Mouse (Mus musculus) forebrain, embryonic 15.5 days (tissue): ENCODE data around the gene Homer1. TPM values are rescaled to one million over a fixed set of nuclear protein-coding genes. Genes with fewer than 3 reads are reported as not detected.

Source experiments
- ATAC-seq: fragments of 200-750 bp; cut with Nextera tagmentation; replicated peaks from 2 replicates; pipeline ENCODE4 v1.8.0; 2017; ENCODE audit warnings: mild to moderate bottlenecking, moderate TSS enrichment, moderate library complexity
- H3K27ac ChIP-seq: fragments of 300-500 bp; sonication (generic); replicated peaks from 2 replicates; pipeline ENCODE4 v1.5.1; 2015; ENCODE audit warnings: mild to moderate bottlenecking, inconsistent platforms
- H3K27me3 ChIP-seq: fragments of 300-500 bp; sonication (generic); 2 replicates; pipeline ENCODE4 v1.6.1; 2015; ENCODE audit warnings: inconsistent platforms
- H3K36me3 ChIP-seq: fragments of 300-500 bp; sonication (generic); 2 replicates; pipeline ENCODE4 v1.6.1; 2015; ENCODE audit warnings: mild to moderate bottlenecking, inconsistent platforms
- H3K4me1 ChIP-seq: fragments of 300-500 bp; sonication (generic); 2 replicates; pipeline ENCODE4 v1.6.1; 2015; ENCODE audit warnings: inconsistent platforms
- H3K4me2 ChIP-seq: fragments of 300-500 bp; sonication (generic); replicated peaks from 2 replicates; pipeline ENCODE4 v1.6.1; 2015; ENCODE audit warnings: mild to moderate bottlenecking, inconsistent platforms
- H3K4me3 ChIP-seq: fragments of 300-500 bp; sonication (generic); 2 replicates; pipeline ENCODE4 v1.5.1; 2015; ENCODE audit warnings: mild to moderate bottlenecking, inconsistent platforms
- H3K9ac ChIP-seq: fragments of 300-500 bp; sonication (generic); replicated peaks from 2 replicates; pipeline ENCODE4 v1.6.1; 2015; ENCODE audit warnings: mild to moderate bottlenecking, inconsistent platforms
- H3K9me3 ChIP-seq: fragments of 300-500 bp; sonication (generic); 2 replicates; pipeline ENCODE4 v1.6.1; 2016; ENCODE audit warnings: inconsistent platforms
- WGBS: fragments of 180-500 bp; shearing (Covaris S2); methylation state at CpG from one replicate; pipeline ENCODE4 v1.1.7; 2015; ENCODE audit warnings: mixed read lengths; 5-methylcytosine and 5-hydroxymethylcytosine counted together
- polyA plus RNA-seq: library from polyadenylated mRNA; unstranded; fragments of >200 nt; fragmentation: Nextera tagmentation; extraction: Ambion mirVana; gene quantifications from 2 replicates; pipeline ENCODE4 v1.2.1, GENCODE M21; 2015

Gene Homer1
- polyA plus RNA-seq, 1 experiment from 2014 or later, result 17.4 TPM

DNA sequence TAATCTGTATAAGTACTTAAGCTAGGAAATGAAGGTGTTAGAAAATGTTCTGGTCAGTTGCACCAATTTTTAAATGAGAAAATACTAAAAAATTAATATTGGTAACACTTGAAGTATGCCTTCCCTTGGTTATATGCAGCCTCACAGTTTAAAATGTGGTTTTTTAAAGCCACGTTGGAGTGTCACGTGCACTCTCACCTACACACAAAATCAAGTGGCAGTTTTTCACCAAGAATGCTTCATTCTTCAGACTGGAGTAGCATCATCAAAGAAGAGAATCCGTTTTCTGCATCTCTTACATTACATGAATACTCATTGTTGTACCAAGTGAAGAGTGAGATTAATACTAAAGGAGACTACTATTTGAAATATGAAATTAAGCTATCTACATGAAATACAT is 7.1 kb downstream of the Homer1 start:
- H3K4me1 ChIP-seq, result peaks cover 47% of the 10 kb centered on the region
- 49% methylated on average over 3 of the region's 3 CpGs for WGBS
- H3K4me3 ChIP-seq, result peak overlapping the region; percentile 74

GRCm38 (mm10) chr13:93307700-93308099 is 8.3 kb downstream of the Homer1 start:
- H3K4me3 ChIP-seq, result peak overlapping the region; percentile 20
- no peaks in the 10 kb centered on the region for H3K27me3 ChIP-seq
- H3K27ac ChIP-seq, result no peak overlapping the region
- no peak for ATAC-seq
- no peaks in the 10 kb centered on the region for H3K36me3 ChIP-seq
- 35% methylated on average over 7 of the region's 7 CpGs for WGBS
- peaks cover 47% of the 10 kb centered on the region for H3K4me1 ChIP-seq
- H3K9ac ChIP-seq, result no peak overlapping the region
- peak overlapping the region; percentile 61 for H3K4me2 ChIP-seq
- no peaks in the 10 kb centered on the region for H3K9me3 ChIP-seq

More for the DNA sequence above, 7.1 kb downstream of the Homer1 start:
- ATAC-seq, result no peak
- H3K27me3 ChIP-seq, result no peaks in the 10 kb centered on the region
- H3K36me3 ChIP-seq, result no peaks in the 10 kb centered on the region
- H3K4me2 ChIP-seq, result peak overlapping the region; percentile 61
- no peak overlapping the region for H3K9ac ChIP-seq
- H3K27ac ChIP-seq, result no peak overlapping the region
- no peaks in the 10 kb centered on the region for H3K9me3 ChIP-seq

GRCm38 (mm10) chr13:93309295-93309694 is 9.9 kb downstream of the Homer1 start:
- no peak for ATAC-seq
- no peaks in the 10 kb centered on the region for H3K27me3 ChIP-seq
- no peak overlapping the region for H3K27ac ChIP-seq
- no peak overlapping the region for H3K9ac ChIP-seq
- no peak overlapping the region for H3K4me3 ChIP-seq
- H3K36me3 ChIP-seq, result no peaks in the 10 kb centered on the region
- peaks cover 47% of the 10 kb centered on the region for H3K4me1 ChIP-seq
- H3K4me2 ChIP-seq, result peak overlapping the region; percentile 9; the same call in 1 of the 2 replicates
- H3K9me3 ChIP-seq, result no peaks in the 10 kb centered on the region
- WGBS, result 62% methylated on average over 1 of the region's 1 CpGs

DNA sequence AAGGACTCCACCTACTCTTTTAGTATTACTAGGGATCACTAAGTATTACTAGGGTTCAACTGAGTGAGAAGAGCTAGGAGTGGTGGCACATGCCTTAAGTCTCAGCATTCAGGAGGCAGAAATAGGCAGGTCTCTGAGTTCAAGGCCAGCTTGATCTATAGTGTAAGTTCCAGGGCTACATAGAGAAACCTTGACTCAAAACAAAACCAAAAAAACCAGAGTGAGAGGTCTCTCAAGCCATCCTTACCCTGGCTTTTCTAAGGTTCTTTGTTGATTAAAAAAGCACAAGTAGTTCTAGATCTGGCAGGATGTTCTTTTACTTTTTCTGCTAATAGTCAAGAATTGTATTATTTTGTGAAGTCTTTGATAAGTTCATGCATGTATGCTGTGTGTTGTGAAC is 13.1 kb downstream of the Homer1 start:
- Histone ChIP-seq H3K27ac (no peak overlapping the region), H3K4me3 (no peak overlapping the region), H3K9me3 (no peaks in the 10 kb centered on the region), H3K4me2 (no peak overlapping the region), H3K27me3 (no peaks in the 10 kb centered on the region), H3K36me3 (no peaks in the 10 kb centered on the region), H3K9ac (no peak overlapping the region), H3K4me1 (peaks cover 29% of the 10 kb centered on the region)
- ATAC-seq, result no peak

- no peaks in the 10 kb centered on the region for H3K9me3 ChIP-seq
- H3K27me3 ChIP-seq, result no peaks in the 10 kb centered on the region
- no peak overlapping the region for H3K4me3 ChIP-seq
- WGBS, result 86% methylated on average over 4 of the region's 4 CpGs
- H3K4me2 ChIP-seq, result no peak overlapping the region
- no peak overlapping the region for H3K9ac ChIP-seq
- no peak overlapping the region for H3K27ac ChIP-seq
- ATAC-seq, result no peak
- no peaks in the 10 kb centered on the region for H3K36me3 ChIP-seq
- peaks cover 13% of the 10 kb centered on the region for H3K4me1 ChIP-seq
These were observed 14.9 kb downstream of the Homer1 start for GRCm38 (mm10) chr13:93314322-93314721.

DNA sequence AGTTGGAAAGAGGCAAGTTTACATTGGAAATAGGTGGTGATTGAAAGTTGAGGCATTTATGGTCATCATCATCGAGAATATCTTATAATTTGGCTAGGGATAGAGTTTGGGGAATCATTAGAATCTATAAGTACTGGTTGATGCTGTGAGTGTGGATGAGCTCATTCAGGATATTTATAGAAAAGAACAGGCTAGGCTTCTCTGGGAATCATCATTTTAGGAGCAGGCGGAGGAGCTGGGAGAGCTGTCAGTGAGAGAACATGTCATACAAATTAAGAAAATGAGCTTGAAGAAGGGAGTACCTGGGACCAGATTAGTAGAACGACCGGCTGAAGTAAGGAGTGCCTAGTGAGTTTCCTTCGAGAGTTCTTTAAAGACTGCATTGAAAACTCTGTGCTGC is 20.7 kb downstream of the Homer1 start:
- no peak overlapping the region for H3K4me3 ChIP-seq
- no peak for ATAC-seq

GRCm38 (mm10) chr13:93326326-93326725 is 26.9 kb downstream of the Homer1 start:
- no peak overlapping the region for H3K9ac ChIP-seq
- 82% methylated on average over 3 of the region's 3 CpGs for WGBS

More for the DNA sequence above, 20.7 kb downstream of the Homer1 start:
- no peak overlapping the region for H3K9ac ChIP-seq
- no peaks in the 10 kb centered on the region for H3K9me3 ChIP-seq
- H3K27ac ChIP-seq, result no peak overlapping the region
- WGBS, result 84% methylated on average over 5 of the region's 5 CpGs
- no peaks in the 10 kb centered on the region for H3K27me3 ChIP-seq
- no peaks in the 10 kb centered on the region for H3K4me1 ChIP-seq
- H3K4me2 ChIP-seq, result no peak overlapping the region
- H3K36me3 ChIP-seq, result no peaks in the 10 kb centered on the region

GRCm38 (mm10) chr13:93331721-93332120 is 32.3 kb downstream of the Homer1 start:
- H3K4me2 ChIP-seq, result no peak overlapping the region
- no peaks in the 10 kb centered on the region for H3K27me3 ChIP-seq
- H3K9ac ChIP-seq, result no peak overlapping the region
- no peaks in the 10 kb centered on the region for H3K4me1 ChIP-seq
- no peak overlapping the region for H3K4me3 ChIP-seq
- no peaks in the 10 kb centered on the region for H3K9me3 ChIP-seq
- no peaks in the 10 kb centered on the region for H3K36me3 ChIP-seq
- ATAC-seq, result no peak
- H3K27ac ChIP-seq, result no peak overlapping the region
- WGBS, result 88% methylated on average over 2 of the region's 2 CpGs

More at GRCm38 (mm10) chr13:93326326-93326725, 26.9 kb downstream of the Homer1 start:
- Histone ChIP-seq H3K9me3 (no peaks in the 10 kb centered on the region), H3K27me3 (no peaks in the 10 kb centered on the region), H3K4me3 (no peak overlapping the region), H3K27ac (no peak overlapping the region), H3K4me1 (no peaks in the 10 kb centered on the region), H3K36me3 (no peaks in the 10 kb centered on the region), H3K4me2 (no peak overlapping the region)
- no peak for ATAC-seq

DNA sequence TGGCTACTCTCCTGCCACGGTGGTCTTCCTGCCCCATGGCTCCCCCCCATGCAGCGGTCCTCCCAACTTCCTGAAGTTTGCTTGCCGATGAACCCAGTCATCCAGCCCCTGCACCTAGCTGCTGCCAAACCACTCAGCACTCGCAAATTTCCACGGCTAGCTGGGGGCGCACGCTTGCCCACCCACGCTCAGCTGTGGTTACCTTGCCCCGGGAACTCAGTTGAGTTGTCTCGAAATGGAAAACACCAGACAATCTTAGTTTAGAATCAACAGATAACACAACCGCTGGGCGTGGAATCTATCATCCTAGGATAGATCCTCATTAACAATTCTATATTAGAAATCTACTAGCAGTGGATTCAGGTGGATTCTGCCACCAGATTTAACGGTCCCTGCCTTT is 33.1 kb downstream of the Homer1 start:
- ATAC-seq, result no peak
- H3K4me1 ChIP-seq, result no peaks in the 10 kb centered on the region
- no peaks in the 10 kb centered on the region for H3K27me3 ChIP-seq
- H3K9me3 ChIP-seq, result no peaks in the 10 kb centered on the region
- H3K27ac ChIP-seq, result no peak overlapping the region
- H3K4me2 ChIP-seq, result no peak overlapping the region
- 95% methylated on average over 13 of the region's 13 CpGs for WGBS
- no peak overlapping the region for H3K4me3 ChIP-seq
- no peak overlapping the region for H3K9ac ChIP-seq
- no peaks in the 10 kb centered on the region for H3K36me3 ChIP-seq

DNA sequence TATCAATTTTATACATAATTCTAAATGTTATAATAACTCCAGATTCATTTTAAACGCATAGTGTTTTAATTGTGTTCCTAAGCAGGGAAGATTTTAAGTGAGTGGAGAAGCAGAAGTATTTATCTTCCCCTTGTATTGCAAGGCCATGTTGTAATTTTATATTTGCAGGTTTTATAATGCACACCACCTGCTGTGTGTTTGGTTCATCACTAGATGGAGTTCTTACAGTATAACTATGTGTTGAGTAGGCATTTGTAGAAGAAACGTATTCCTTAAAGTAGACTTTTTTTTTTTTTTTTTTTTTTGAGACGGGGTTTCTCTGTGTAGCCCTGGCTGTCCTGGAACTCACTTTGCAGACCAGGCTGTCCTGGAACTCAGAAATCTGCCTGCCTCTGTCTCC is 35.9 kb downstream of the Homer1 start:
- no peak overlapping the region for H3K27ac ChIP-seq
- ATAC-seq, result no peak
- 78% methylated on average over 3 of the region's 3 CpGs for WGBS
- no peaks in the 10 kb centered on the region for H3K27me3 ChIP-seq
- H3K4me2 ChIP-seq, result no peak overlapping the region
- no peaks in the 10 kb centered on the region for H3K9me3 ChIP-seq
- H3K4me3 ChIP-seq, result no peak overlapping the region
- H3K4me1 ChIP-seq, result no peaks in the 10 kb centered on the region
- H3K9ac ChIP-seq, result no peak overlapping the region
- H3K36me3 ChIP-seq, result no peaks in the 10 kb centered on the region

DNA sequence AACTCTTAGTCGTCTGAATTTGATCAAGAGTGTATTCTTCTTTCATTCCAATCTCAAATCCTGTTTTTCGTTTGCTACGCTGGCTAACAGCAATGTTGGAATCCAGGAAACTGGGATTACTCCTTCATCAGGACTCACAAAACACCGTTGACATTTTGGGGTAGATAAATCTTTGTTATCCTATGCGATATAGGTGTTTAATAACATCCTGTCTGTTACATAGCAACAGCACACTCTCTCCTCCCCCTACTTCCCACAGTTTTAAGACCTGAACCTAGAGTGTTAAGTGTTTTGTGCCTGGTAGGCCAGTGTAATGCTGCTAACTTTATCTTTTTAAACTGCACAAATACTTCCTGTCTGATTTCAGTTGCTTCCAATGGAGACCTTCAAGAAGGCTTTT is 39.0 kb downstream of the Homer1 start:
- H3K27ac ChIP-seq, result no peak overlapping the region
- no peaks in the 10 kb centered on the region for H3K9me3 ChIP-seq
- H3K4me2 ChIP-seq, result no peak overlapping the region
- WGBS, result 82% methylated on average over 5 of the region's 5 CpGs
- H3K9ac ChIP-seq, result no peak overlapping the region
- H3K36me3 ChIP-seq, result no peaks in the 10 kb centered on the region
- no peaks in the 10 kb centered on the region for H3K27me3 ChIP-seq
- no peaks in the 10 kb centered on the region for H3K4me1 ChIP-seq
- no peak for ATAC-seq
- no peak overlapping the region for H3K4me3 ChIP-seq

DNA sequence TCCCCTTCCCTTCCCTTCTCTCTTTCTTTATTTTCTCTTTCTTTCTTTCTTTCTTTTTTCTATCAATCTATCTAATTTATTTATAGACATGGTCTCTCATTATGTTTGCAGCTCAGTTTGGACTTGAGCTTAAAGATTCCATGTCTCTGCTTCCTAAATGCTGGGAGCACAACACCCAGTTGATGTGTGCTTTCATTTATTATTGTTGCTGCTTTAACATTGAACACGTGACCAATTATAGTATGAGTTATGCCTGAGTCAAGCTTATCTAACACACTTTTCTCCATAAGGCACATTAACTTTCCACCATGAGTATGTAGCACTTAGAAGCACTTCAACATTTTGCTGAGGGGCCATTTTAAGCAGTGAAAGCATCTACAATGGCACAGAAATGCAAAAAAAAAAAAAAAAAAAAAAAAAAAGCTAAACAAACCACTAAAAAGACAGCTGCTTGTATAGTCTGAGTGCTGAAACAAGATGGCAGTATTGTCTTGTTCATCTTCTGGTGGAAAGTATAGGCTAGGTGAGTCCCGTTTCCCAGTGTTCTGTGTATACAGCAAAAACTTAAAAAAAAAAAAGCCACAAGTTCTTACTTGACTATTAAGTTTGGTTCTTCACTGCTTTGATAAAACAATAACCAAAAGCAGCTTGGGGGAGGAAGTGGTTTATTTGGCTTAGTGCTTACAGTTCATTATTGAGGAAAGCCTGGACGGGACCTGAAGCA is 41.3 kb downstream of the Homer1 start:
- H3K9me3 ChIP-seq, result no peaks in the 10 kb centered on the region
- 91% methylated on average over 3 of the region's 3 CpGs for WGBS
- H3K9ac ChIP-seq, result no peak overlapping the region
- no peaks in the 10 kb centered on the region for H3K36me3 ChIP-seq
- no peaks in the 10 kb centered on the region for H3K4me1 ChIP-seq
- H3K27ac ChIP-seq, result no peak overlapping the region
- H3K4me2 ChIP-seq, result no peak overlapping the region
- no peak overlapping the region for H3K4me3 ChIP-seq
- ATAC-seq, result no peak
- H3K27me3 ChIP-seq, result no peaks in the 10 kb centered on the region

GRCm38 (mm10) chr13:93342641-93343040 is 43.2 kb downstream of the Homer1 start:
- no peak overlapping the region for H3K27ac ChIP-seq
- H3K36me3 ChIP-seq, result no peaks in the 10 kb centered on the region
- no peaks in the 10 kb centered on the region for H3K27me3 ChIP-seq
- H3K4me3 ChIP-seq, result no peak overlapping the region
- WGBS, result 60% methylated on average over 5 of the region's 5 CpGs
- H3K4me2 ChIP-seq, result no peak overlapping the region
- no peaks in the 10 kb centered on the region for H3K9me3 ChIP-seq
- no peak for ATAC-seq
- H3K4me1 ChIP-seq, result no peaks in the 10 kb centered on the region
- H3K9ac ChIP-seq, result no peak overlapping the region
